Mouse (Mus musculus) hindbrain, embryonic 13.5 days (tissue): ENCODE results near the gene Faxc. TPM values are rescaled to one million over a fixed set of nuclear protein-coding genes. Genes with fewer than 3 reads are reported as not detected.

Experiments used
- ATAC-seq: fragments of 200-750 bp; cut with Nextera tagmentation; 2 replicates; pipeline ENCODE4 v1.8.0; 2017; ENCODE audit warnings: moderate TSS enrichment; ENCODE audit not compliant: low FRiP score
- H3K27ac ChIP-seq: fragments of 300-500 bp; sonication (generic); 2 replicates; pipeline ENCODE4 v1.5.1; 2015; ENCODE audit warnings: inconsistent platforms, mild to moderate bottlenecking, moderate library complexity
- H3K27me3 ChIP-seq: fragments of 300-500 bp; sonication (generic); 2 replicates; pipeline ENCODE4 v1.6.1; 2015; ENCODE audit warnings: mild to moderate bottlenecking, inconsistent platforms
- H3K36me3 ChIP-seq: fragments of 300-500 bp; sonication (generic); 2 replicates; pipeline ENCODE4 v1.6.1; 2015; ENCODE audit warnings: mild to moderate bottlenecking, inconsistent platforms
- H3K4me1 ChIP-seq: fragments of 300-500 bp; sonication (generic); replicated peaks from 2 replicates; pipeline ENCODE4 v1.6.1; 2015; ENCODE audit warnings: inconsistent platforms
- H3K4me2 ChIP-seq: fragments of 300-500 bp; sonication (generic); 2 replicates; pipeline ENCODE4 v1.6.1; 2015; ENCODE audit warnings: inconsistent platforms, mild to moderate bottlenecking, moderate library complexity
- H3K4me3 ChIP-seq: fragments of 300-500 bp; sonication (generic); 2 replicates; pipeline ENCODE4 v1.5.1; 2015; ENCODE audit warnings: mild to moderate bottlenecking, inconsistent platforms
- H3K9ac ChIP-seq: fragments of 300-500 bp; sonication (generic); 2 replicates; pipeline ENCODE4 v1.6.1; 2015; ENCODE audit warnings: mild to moderate bottlenecking, inconsistent platforms
- H3K9me3 ChIP-seq: fragments of 300-500 bp; sonication (generic); 2 replicates; pipeline ENCODE4 v1.6.1; 2016; ENCODE audit warnings: inconsistent platforms
- WGBS: fragments of 180-500 bp; shearing (Covaris S2); methylation state at CpG from one replicate; pipeline ENCODE4 v1.1.7; 2015; 5-methylcytosine and 5-hydroxymethylcytosine counted together
- polyA plus RNA-seq: library from polyadenylated mRNA; unstranded; fragments of >200 nt; fragmentation: Nextera tagmentation; extraction: Ambion mirVana; gene quantifications from 2 replicates; pipeline ENCODE4 v1.2.1, GENCODE M21; 2015

The Faxc gene
- polyA plus RNA-seq: 19.4 and 20.0 TPM in 2 replicates

DNA sequence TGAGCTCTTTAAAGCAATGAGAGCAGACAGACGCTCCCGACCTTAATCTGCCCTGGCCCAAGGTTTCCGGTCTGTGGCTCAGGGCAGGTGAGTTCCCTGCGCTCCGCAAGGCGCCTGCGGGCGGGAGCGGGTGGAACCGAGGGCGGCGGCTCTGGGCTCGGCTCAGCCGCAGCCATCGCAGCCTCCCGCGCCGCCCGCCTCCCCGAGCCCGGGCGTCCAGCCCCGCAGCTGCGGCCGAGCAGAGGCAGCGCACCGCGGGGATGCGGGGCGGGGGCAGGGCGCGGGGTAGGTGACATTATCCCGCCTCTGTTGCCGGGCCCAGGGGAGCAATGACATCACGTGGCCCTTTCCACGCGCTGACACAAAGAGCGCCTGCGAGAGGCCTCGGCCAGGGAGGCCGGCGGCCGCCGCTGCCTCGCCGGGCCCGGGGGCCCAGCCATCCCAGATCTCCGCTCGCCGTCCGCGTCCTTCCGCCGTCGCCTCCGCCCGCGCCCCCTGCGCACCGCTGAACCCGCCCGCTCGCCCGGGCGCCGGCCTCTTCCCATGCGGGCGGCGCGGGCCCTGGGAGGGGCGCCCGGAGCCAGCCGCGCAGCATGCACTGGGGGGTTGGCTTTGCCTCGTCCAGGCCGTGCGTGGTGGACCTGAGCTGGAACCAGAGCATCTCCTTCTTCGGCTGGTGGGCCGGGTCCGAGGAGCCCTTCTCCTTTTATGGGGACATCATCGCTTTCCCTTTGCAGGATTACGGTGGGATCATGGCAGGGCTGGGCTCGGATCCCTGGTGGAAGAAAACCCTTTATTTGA lies at the start of gene Faxc:
TSS of gene Faxc (plus strand) at position 359 of the 801 bp plus-strand sequence.
- Histone ChIP-seq H3K9ac (peak within 1 kb of the TSS; percentile 99), H3K36me3 (peaks cover 3% of the 10 kb centered on the region; the same call in 1 of the 2 replicates), H3K4me3 (peak within 1 kb of the TSS; percentile 86), H3K27ac (peak within 1 kb of the TSS; percentile 99), H3K4me1 (peaks cover 37% of the 10 kb centered on the region), H3K4me2 (peak within 1 kb of the TSS; percentile 65), H3K9me3 (no peaks in the 10 kb centered on the region), H3K27me3 (no peaks in the 10 kb centered on the region)
- WGBS: under 1% methylated on average over 73 of the region's 83 CpGs
- ATAC-seq: peak; percentile 91

DNA sequence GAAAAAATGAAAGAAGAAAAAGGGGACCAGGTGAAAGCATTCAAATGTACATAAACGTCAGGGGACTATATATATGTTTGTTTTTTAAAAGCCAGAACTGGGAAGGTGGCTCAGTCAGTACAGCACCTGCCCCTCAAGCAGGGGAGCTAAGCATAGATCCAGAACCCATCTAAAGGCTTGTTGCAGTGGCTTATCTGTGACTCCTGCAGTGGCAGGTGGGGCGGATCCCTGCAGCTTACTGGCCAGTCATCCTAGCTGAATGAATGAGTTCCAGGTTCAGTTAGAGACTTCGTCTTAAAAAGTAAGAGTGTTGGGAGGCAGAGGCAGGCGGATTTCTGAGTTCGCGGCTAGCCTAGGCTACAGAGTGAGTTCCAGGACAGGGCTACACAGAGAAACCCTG lies 48.3 kb upstream of the Faxc start:
- Histone ChIP-seq H3K4me2 (no peak overlapping the region), H3K27me3 (no peaks in the 10 kb centered on the region), H3K9ac (no peak overlapping the region), H3K4me1 (peaks cover 7% of the 10 kb centered on the region), H3K4me3 (no peak overlapping the region), H3K36me3 (no peaks in the 10 kb centered on the region), H3K9me3 (no peaks in the 10 kb centered on the region), H3K27ac (no peak overlapping the region)
- WGBS: 93% methylated on average over 6 of the region's 6 CpGs
- ATAC-seq: no peak

DNA sequence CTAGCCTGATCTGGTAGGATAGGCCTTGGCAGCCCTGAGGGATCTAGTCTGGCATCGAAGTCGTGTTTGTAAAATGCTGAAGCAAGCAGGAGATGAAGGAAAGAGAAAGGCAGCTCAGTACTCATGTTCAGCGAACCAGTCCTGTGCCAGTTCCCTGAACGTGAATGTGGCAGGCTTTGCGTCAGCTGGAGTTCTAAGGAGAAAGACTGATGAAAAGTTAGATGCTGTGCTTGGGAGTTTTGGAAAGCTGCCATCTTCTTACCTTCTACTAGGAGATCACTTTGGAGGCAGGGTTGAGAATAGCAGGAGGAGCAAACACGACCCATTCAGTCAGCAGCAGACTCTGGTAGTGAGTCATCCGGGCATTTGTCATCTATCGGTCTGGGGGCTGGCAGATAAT lies 45.3 kb upstream of the Faxc start:
- H3K4me2 ChIP-seq: no peak overlapping the region
- 85% methylated on average over 8 of the region's 8 CpGs for WGBS
- H3K27me3 ChIP-seq: no peaks in the 10 kb centered on the region
- no peak for ATAC-seq
- H3K4me3 ChIP-seq: no peak overlapping the region
- no peak overlapping the region for H3K27ac ChIP-seq
- H3K9me3 ChIP-seq: no peaks in the 10 kb centered on the region
- no peaks in the 10 kb centered on the region for H3K36me3 ChIP-seq
- no peak overlapping the region for H3K9ac ChIP-seq
- H3K4me1 ChIP-seq: no peaks in the 10 kb centered on the region

DNA sequence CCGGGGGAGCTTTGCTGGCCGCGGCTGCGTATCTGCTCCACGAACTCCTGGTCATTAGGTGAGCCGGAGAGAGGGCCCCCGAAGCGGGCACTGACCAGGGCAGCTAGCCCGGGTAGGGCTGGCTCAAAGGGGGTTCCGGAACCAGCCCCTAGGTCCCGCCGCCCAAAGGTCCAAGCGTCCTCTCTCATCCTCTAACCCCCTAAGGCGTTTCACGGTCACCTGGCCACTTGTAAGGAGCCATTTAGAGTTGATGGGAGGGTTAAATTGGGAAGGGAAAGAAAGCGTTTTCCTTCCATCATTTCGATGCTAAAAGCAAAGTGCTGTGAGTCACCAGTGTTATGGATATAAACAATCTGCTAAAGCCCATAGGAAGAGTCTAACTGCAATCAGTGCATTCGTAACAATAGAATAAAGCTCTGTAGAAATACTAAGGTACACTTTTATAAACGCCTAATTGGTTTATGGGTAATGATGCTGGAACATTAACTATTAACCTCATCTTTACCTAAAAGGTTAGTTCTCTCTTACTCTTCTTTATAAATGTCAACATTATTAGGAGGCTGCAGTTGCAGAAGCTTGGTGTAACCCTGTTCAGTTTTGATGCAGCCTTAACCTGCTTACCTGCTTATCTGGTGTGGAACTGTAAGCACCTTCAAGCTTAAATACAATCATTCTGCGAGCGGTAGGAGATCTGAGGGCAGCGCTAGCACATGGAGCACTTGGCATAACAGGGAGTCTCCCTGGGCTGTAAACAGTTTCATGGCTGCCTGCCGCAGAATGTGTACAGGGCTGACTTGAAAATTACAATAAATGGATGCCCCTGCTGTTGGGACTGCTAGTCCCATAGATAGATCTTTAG lies 872 bp downstream of the Faxc start:
- peak overlapping the region; percentile 65 for H3K4me2 ChIP-seq
- ATAC-seq: peak; percentile 38
- H3K9me3 ChIP-seq: no peaks in the 10 kb centered on the region
- WGBS: 8% methylated on average over 23 of the region's 23 CpGs
- H3K9ac ChIP-seq: peak overlapping the region; percentile 99
- H3K4me3 ChIP-seq: peak overlapping the region; percentile 86
- no peaks in the 10 kb centered on the region for H3K27me3 ChIP-seq
- H3K27ac ChIP-seq: peak overlapping the region; percentile 99
- peaks cover 37% of the 10 kb centered on the region for H3K4me1 ChIP-seq
- H3K36me3 ChIP-seq: peaks cover 11% of the 10 kb centered on the region

DNA sequence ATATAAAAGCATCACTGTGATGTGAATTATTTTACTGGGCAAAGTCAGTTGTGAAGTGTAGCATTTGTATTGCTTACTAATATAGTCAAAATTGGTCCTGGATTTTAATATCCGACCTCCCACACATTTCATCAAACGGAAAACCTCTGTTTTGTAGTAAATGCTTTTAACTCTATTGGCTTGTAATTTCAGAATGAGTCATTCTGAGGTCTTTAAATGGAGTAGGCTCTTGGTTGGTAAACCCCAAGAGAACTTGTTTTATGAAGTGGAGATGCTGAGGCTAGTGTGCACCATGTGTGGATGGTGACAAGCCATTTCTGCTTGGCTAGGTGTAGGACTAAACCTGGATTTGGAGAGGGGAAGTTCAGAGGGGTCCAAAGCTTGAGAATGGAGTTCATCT lies 4.2 kb downstream of the Faxc start:
- 95% methylated on average over 2 of the region's 2 CpGs for WGBS
- Histone ChIP-seq H3K27me3 (no peaks in the 10 kb centered on the region), H3K9me3 (no peaks in the 10 kb centered on the region), H3K4me2 (no peak overlapping the region), H3K4me1 (peaks cover 32% of the 10 kb centered on the region), H3K9ac (no peak overlapping the region), H3K4me3 (no peak overlapping the region), H3K27ac (no peak overlapping the region), H3K36me3 (peaks cover 19% of the 10 kb centered on the region)
- no peak for ATAC-seq

DNA sequence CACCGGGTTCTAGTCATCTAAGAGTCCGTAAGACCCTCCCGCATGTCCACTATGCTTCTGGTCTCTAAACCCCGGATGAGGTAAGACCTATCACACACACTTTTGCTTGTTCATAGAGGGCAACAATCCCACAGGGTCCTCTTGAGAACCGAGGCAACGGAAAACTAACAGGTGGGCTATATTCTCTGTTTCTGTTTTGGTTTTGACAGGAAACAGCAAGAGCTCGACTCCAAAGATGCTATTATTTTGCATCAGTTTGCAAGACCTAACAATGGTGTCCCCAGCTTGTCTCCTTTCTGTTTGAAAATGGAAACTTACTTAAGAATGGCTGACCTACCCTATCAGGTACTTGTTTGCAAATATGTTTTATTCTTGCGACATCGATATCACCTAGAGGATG lies 5.3 kb downstream of the Faxc start:
- Histone ChIP-seq H3K27me3 (no peaks in the 10 kb centered on the region), H3K36me3 (peaks cover 19% of the 10 kb centered on the region), H3K9ac (no peak overlapping the region), H3K27ac (no peak overlapping the region), H3K4me1 (peaks cover 27% of the 10 kb centered on the region), H3K4me3 (no peak overlapping the region), H3K4me2 (no peak overlapping the region), H3K9me3 (no peaks in the 10 kb centered on the region)
- ATAC-seq: no peak
- WGBS: 93% methylated on average over 9 of the region's 9 CpGs

DNA sequence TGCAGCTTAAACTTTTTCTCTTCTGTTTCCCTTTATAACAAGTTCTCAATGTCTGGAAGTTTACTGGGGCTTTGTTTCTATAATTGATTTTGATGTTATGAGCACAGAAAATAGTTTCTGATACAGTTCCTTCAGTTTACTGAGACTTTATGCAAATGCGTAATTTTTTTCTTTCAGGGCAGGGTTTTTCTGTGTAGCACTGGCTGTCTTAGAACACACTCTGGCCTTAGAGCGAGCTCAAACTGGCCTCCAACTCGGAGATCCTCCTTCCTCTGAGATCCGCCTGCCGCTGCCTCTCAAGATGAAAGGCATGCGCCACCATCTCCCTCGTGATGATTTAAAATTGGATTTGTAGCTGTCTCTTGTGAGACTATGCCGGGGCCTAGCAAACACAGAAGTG lies 6.8 kb downstream of the Faxc start:
- no peak for ATAC-seq
- H3K4me2 ChIP-seq: no peak overlapping the region
- 88% methylated on average over 8 of the region's 8 CpGs for WGBS
- H3K4me3 ChIP-seq: no peak overlapping the region
- H3K9me3 ChIP-seq: no peaks in the 10 kb centered on the region
- H3K4me1 ChIP-seq: peaks cover 19% of the 10 kb centered on the region
- H3K36me3 ChIP-seq: peaks cover 26% of the 10 kb centered on the region
- no peaks in the 10 kb centered on the region for H3K27me3 ChIP-seq
- H3K9ac ChIP-seq: no peak overlapping the region
- H3K27ac ChIP-seq: no peak overlapping the region

DNA sequence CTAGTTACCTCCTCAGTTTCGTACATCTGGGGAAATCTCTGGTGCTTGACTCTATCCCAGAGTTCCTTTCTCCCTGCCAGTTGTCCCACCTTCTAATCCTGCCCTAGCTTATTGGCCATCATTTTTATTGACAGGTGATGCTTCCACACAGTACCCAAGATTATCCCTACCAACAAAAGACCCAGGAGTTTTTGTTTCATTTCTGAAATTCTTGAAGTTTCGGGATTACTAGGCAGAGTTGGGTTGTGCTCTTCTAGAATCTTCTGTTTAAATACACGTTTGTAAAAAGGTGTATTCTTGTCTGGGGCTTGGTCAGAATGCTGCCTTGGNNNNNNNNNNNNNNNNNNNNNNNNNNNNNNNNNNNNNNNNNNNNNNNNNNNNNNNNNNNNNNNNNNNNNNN lies 13.5 kb downstream of the Faxc start:
- no peak for ATAC-seq
- no peak overlapping the region for H3K27ac ChIP-seq
- H3K4me3 ChIP-seq: no peak overlapping the region
- H3K9ac ChIP-seq: no peak overlapping the region
- peaks cover 40% of the 10 kb centered on the region for H3K36me3 ChIP-seq
- H3K9me3 ChIP-seq: no peaks in the 10 kb centered on the region
- 93% methylated on average over 3 of the region's 3 CpGs for WGBS
- no peak overlapping the region for H3K4me2 ChIP-seq
- H3K27me3 ChIP-seq: no peaks in the 10 kb centered on the region
- no peaks in the 10 kb centered on the region for H3K4me1 ChIP-seq

DNA sequence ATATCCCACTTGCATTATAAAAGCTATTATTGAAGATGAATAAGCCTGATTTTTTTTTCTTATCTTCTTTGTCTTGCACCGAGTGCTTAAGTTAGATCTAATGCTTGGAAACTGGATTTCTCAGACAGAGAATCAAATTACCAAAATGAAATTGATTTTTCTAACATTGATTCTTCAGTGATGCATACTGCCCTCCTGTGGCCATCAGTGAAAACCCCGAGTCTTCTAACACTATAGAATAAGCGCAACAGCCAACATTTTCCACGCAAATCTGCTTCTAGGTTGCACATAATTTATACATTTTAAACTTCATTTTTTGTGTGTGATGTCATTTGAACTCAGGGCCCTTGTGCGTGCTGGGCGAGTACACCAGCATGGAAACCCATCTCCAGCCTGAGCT lies 20.3 kb downstream of the Faxc start:
- WGBS: 48% methylated on average over 6 of the region's 6 CpGs
- no peak for ATAC-seq
- Histone ChIP-seq H3K9me3 (no peaks in the 10 kb centered on the region), H3K36me3 (peaks cover 52% of the 10 kb centered on the region), H3K27ac (no peak overlapping the region), H3K27me3 (no peaks in the 10 kb centered on the region), H3K4me1 (0 out of 2 replicates have a peak, but pooled peaks cover 3% of the 10 kb centered on the region), H3K4me2 (no peak overlapping the region), H3K9ac (no peak overlapping the region), H3K4me3 (no peak overlapping the region)

DNA sequence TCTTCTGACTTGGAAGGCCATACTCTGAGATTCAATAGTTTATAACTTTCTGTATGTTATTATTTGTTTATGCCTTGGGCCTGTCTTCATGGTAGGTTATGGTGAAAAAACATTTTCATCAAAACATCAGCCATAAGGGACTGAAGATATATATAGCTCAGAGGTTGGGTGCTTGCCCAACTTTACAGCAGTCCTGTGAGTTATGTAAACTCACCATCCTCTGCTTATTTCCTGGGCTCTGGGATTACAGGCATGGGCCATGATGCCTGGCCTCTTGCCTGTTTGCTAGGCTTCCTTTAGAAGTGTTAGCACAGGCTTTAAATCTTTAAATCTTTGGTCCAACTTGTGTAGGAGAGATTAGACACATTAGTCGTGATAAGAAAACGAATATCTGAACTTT lies 21.1 kb downstream of the Faxc start:
- no peaks in the 10 kb centered on the region for H3K27me3 ChIP-seq
- H3K4me1 ChIP-seq: 0 out of 2 replicates have a peak, but pooled peaks cover 3% of the 10 kb centered on the region
- 90% methylated on average over 2 of the region's 2 CpGs for WGBS
- no peaks in the 10 kb centered on the region for H3K9me3 ChIP-seq
- H3K4me3 ChIP-seq: no peak overlapping the region
- H3K4me2 ChIP-seq: no peak overlapping the region
- no peak overlapping the region for H3K9ac ChIP-seq
- peaks cover 56% of the 10 kb centered on the region for H3K36me3 ChIP-seq
- ATAC-seq: no peak
- no peak overlapping the region for H3K27ac ChIP-seq

DNA sequence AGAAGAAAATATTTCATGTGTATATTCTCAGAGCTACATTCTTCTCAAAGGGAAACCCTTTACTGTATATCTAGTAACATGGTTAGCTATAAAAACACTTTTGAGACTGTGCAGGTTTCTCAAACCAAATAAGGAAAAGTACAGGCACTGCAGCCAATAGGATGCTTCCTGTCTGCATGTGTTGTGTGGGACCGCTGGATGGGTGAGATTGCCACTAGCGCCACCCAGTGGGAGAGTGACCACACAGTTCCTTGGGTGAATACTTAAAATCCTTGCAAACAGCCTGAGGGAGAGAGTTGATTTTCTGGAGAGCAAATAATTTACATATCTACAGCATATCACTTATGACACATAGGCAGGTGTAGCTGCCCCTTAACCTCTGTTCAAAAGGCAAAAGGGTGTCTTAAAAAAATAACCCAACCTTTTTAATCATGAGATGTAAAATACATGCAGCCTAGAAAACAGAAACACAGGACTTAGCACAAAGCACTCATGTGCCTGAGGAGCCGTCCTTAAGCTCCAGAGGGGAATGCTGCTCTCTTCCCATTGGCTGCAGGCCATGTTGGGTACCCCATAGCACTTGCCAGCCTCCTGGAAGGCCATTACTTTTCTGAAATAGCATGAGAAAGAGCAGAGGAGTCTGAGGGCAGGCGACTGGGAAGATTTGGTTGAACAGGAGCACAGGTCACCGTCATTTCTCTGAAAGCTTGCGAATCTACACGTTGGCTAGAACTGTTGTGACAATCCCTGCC lies 26.6 kb downstream of the Faxc start:
- Histone ChIP-seq H3K9me3 (no peaks in the 10 kb centered on the region), H3K27me3 (no peaks in the 10 kb centered on the region), H3K27ac (no peak overlapping the region), H3K4me3 (no peak overlapping the region), H3K4me1 (peaks cover 7% of the 10 kb centered on the region; the same call in 1 of the 2 replicates), H3K36me3 (peaks cover 50% of the 10 kb centered on the region), H3K9ac (no peak overlapping the region), H3K4me2 (no peak overlapping the region)
- WGBS: 60% methylated on average over 7 of the region's 7 CpGs
- ATAC-seq: peak; percentile 33; the same call in 1 of the 2 replicates

DNA sequence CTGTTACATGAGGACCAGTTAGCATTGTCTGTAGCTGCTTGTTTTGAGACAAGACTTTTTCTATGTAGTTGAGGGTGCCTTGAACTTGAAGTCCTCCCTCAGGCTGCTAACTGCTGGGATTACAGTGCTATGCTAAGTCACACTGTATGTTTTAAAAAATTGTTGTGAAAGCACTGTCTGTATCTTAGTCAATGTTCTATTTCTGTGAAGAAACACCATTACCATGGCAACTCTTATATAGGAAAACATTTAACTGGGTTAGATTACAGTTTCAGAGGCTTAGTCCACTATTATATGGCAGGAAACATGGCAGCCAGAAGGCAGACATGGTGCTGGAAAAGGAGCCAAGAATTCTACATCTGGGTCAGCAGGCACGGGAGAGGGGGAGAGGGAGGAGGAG lies 40.8 kb downstream of the Faxc start:
- Histone ChIP-seq H3K4me1 (peaks cover 12% of the 10 kb centered on the region; the same call in 1 of the 2 replicates), H3K4me2 (no peak overlapping the region), H3K36me3 (peaks cover 22% of the 10 kb centered on the region), H3K9ac (no peak overlapping the region), H3K27ac (no peak overlapping the region), H3K9me3 (no peaks in the 10 kb centered on the region), H3K27me3 (no peaks in the 10 kb centered on the region), H3K4me3 (no peak overlapping the region)
- no peak for ATAC-seq
- 56% methylated on average over 1 of the region's 1 CpGs for WGBS
